Mouse (Mus musculus): Measurements from ENCODE around the gene Fnbp1. TPM values are rescaled to one million over a fixed set of nuclear protein-coding genes. Genes with fewer than 3 reads are reported as not detected.
A peak's percentile ranks its signal among the peaks of the same experiment; 100 is the strongest.
"Not testable (repeated sequence)": the region's sequence is repeated elsewhere in the genome, so short reads cannot be mapped to it uniquely, and the experiment has no call there.

The Fnbp1 gene
- 21.6 and 28.0 TPM in 2 replicates for polyA plus RNA-seq (2015; fragmentation: Nextera tagmentation; extraction: Ambion mirVana)

GRCm38 (mm10) chr2:31141867-31142454 is at the start of gene Fnbp1:
Gene Fnbp1, minus strand, starts transcription at chr2:31142008.
- under 1% methylated on average over 59 of the region's 59 CpGs for WGBS

GRCm38 (mm10) chr2:31189654-31190053 is 47.8 kb upstream of the Fnbp1 start:
- Histone ChIP-seq H3K4me1 (replicated peaks) (no peaks in the 10 kb centered on the region), H3K4me2 (no peak overlapping the region), H3K36me3 (peaks cover 83% of the 10 kb centered on the region), H3K4me3 (no peak overlapping the region), H3K27ac (replicated peaks) (no peak overlapping the region), H3K9ac (no peak overlapping the region), H3K9me3 (no peaks in the 10 kb centered on the region), H3K27me3 (no peaks in the 10 kb centered on the region)
- ATAC-seq (ENCODE audit: low read depth), result no peak
- 89% methylated on average over 3 of the region's 3 CpGs for whole genome bisulfite sequencing

More at GRCm38 (mm10) chr2:31141867-31142454, at the start of gene Fnbp1:
- peak; percentile 97 for ATAC-seq (ENCODE audit: low read depth)
- peaks cover 11% of the 10 kb centered on the region for H3K36me3 ChIP-seq
- peak within 1 kb of the TSS; percentile 91 for H3K27ac ChIP-seq (replicated peaks)
- peak within 1 kb of the TSS; percentile 86 for H3K4me2 ChIP-seq
- peak within 1 kb of the TSS; percentile 93 for H3K9ac ChIP-seq
- H3K27me3 ChIP-seq, result 0 out of 2 replicates have a peak, but pooled peaks cover 13% of the 10 kb centered on the region
- no peaks in the 10 kb centered on the region for H3K9me3 ChIP-seq
- peaks cover 22% of the 10 kb centered on the region for H3K4me1 ChIP-seq (replicated peaks)
- peak within 1 kb of the TSS; percentile 88 for H3K4me3 ChIP-seq

DNA sequence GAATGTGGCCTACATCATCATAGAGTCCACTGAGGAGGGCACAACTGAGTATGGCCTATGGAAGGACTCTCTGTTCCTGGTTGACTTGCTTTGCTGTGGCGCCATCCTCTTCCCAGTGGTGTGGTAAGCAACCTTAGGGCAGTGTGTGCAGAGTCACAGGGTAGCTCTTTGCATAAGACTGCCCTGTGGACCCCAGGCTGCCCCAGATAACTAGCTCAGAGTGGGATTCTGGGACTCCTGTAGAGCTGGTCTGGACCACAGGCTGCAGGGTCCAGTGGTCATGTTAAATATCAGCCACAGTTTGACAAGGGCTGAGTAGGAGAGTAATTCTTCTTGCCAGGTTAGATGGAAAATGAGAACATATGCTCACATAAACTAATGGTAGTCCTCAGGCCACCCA is 46.9 kb upstream of the Fnbp1 start:
- Histone ChIP-seq H3K27ac (replicated peaks) (no peak overlapping the region), H3K4me1 (replicated peaks) (no peaks in the 10 kb centered on the region), H3K4me2 (no peak overlapping the region), H3K9ac (no peak overlapping the region), H3K36me3 (peaks cover 91% of the 10 kb centered on the region), H3K9me3 (no peaks in the 10 kb centered on the region), H3K27me3 (no peaks in the 10 kb centered on the region), H3K4me3 (no peak overlapping the region)
- ATAC-seq (ENCODE audit: low read depth), result no peak
- WGBS, result 93% methylated on average over 1 of the region's 1 CpGs

- H3K9ac ChIP-seq, result no peak overlapping the region
- no peak overlapping the region for H3K4me2 ChIP-seq
- 87% methylated on average over 1 of the region's 1 CpGs for WGBS
- H3K27me3 ChIP-seq, result no peaks in the 10 kb centered on the region
- ATAC-seq (ENCODE audit: low read depth), result no peak
- no peaks in the 10 kb centered on the region for H3K9me3 ChIP-seq
- H3K36me3 ChIP-seq, result peaks cover 96% of the 10 kb centered on the region
- no peaks in the 10 kb centered on the region for H3K4me1 ChIP-seq (replicated peaks)
- no peak overlapping the region for H3K4me3 ChIP-seq
- no peak overlapping the region for H3K27ac ChIP-seq (replicated peaks)
Measured at GRCm38 (mm10) chr2:31183830-31184229, 42.0 kb upstream of the Fnbp1 start.

- peaks cover 97% of the 10 kb centered on the region for H3K36me3 ChIP-seq
- H3K4me3 ChIP-seq, result no peak overlapping the region
- H3K27ac ChIP-seq (replicated peaks), result no peak overlapping the region
- 93% methylated on average over 6 of the region's 6 CpGs for WGBS
- no peaks in the 10 kb centered on the region for H3K9me3 ChIP-seq
- H3K27me3 ChIP-seq, result no peaks in the 10 kb centered on the region
- no peak overlapping the region for H3K4me2 ChIP-seq
- H3K4me1 ChIP-seq (replicated peaks), result no peaks in the 10 kb centered on the region
- no peak for ATAC-seq (ENCODE audit: low read depth)
- H3K9ac ChIP-seq, result no peak overlapping the region
Measured at GRCm38 (mm10) chr2:31182786-31183330, 41.0 kb upstream of the Fnbp1 start.

GRCm38 (mm10) chr2:31180081-31180551 is 38.3 kb upstream of the Fnbp1 start:
- 42% methylated on average over 7 of the region's 7 CpGs for WGBS
- no peak for ATAC-seq (ENCODE audit: low read depth)
- H3K27ac ChIP-seq (replicated peaks), result no peak overlapping the region
- H3K4me1 ChIP-seq (replicated peaks), result no peaks in the 10 kb centered on the region
- H3K4me2 ChIP-seq, result no peak overlapping the region
- no peaks in the 10 kb centered on the region for H3K9me3 ChIP-seq
- H3K4me3 ChIP-seq, result no peak overlapping the region
- H3K36me3 ChIP-seq, result peaks cover 98% of the 10 kb centered on the region
- no peaks in the 10 kb centered on the region for H3K27me3 ChIP-seq
- H3K9ac ChIP-seq, result no peak overlapping the region

- WGBS, result 84% methylated on average over 7 of the region's 7 CpGs
- Histone ChIP-seq H3K27ac (replicated peaks) (no peak overlapping the region), H3K4me3 (no peak overlapping the region), H3K9ac (no peak overlapping the region), H3K9me3 (no peaks in the 10 kb centered on the region), H3K36me3 (peaks cover 98% of the 10 kb centered on the region), H3K4me2 (no peak overlapping the region), H3K4me1 (replicated peaks) (no peaks in the 10 kb centered on the region), H3K27me3 (no peaks in the 10 kb centered on the region)
- no peak for ATAC-seq (ENCODE audit: low read depth)
Measured at GRCm38 (mm10) chr2:31179471-31179870, 37.7 kb upstream of the Fnbp1 start.

GRCm38 (mm10) chr2:31178593-31178992 is 36.8 kb upstream of the Fnbp1 start:
- not testable (repeated sequence) for H3K9ac ChIP-seq; H3K27ac ChIP-seq (replicated peaks); ATAC-seq (ENCODE audit: low read depth); H3K4me1 ChIP-seq (replicated peaks); H3K9me3 ChIP-seq; H3K27me3 ChIP-seq; H3K4me2 ChIP-seq; H3K4me3 ChIP-seq
- WGBS, result 83% methylated on average over 6 of the region's 6 CpGs
- H3K36me3 ChIP-seq, result peaks cover 98% of the 10 kb centered on the region

DNA sequence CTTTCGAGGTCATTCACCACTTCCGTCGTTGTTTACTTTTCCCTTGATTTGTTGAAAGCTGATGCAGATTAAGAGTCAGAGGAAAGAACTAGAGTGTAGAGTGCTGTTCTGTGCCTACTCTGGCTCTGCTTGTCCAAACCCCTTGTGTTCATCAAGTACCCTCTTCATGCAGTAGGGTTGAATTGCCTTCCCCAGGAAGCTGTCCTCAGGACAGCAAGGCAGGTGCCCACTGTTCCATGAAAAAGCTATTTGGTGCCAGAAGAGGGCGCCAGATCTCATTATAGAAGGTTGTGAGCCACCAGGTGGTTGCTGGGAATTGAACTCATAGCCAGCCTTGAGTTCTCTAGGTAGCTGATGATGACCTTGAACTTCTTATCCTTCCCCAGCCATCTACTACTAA is 31.5 kb upstream of the Fnbp1 start:
- H3K9ac ChIP-seq, result no peak overlapping the region
- H3K4me3 ChIP-seq, result no peak overlapping the region
- H3K27me3 ChIP-seq, result no peaks in the 10 kb centered on the region
- peaks cover 99% of the 10 kb centered on the region for H3K36me3 ChIP-seq
- 84% methylated on average over 4 of the region's 4 CpGs for WGBS
- no peak overlapping the region for H3K27ac ChIP-seq (replicated peaks)
- H3K4me1 ChIP-seq (replicated peaks), result no peaks in the 10 kb centered on the region
- no peak overlapping the region for H3K4me2 ChIP-seq
- ATAC-seq (ENCODE audit: low read depth), result no peak
- H3K9me3 ChIP-seq, result no peaks in the 10 kb centered on the region

- no peaks in the 10 kb centered on the region for H3K4me1 ChIP-seq (replicated peaks)
- no peak overlapping the region for H3K4me2 ChIP-seq
- H3K9ac ChIP-seq, result no peak overlapping the region
- no peaks in the 10 kb centered on the region for H3K27me3 ChIP-seq
- WGBS, result 89% methylated on average over 5 of the region's 5 CpGs
- no peaks in the 10 kb centered on the region for H3K9me3 ChIP-seq
- H3K4me3 ChIP-seq, result no peak overlapping the region
- no peak for ATAC-seq (ENCODE audit: low read depth)
- 0 out of 2 replicates have a peak overlapping the region, but pooled peaks have one; percentile 19 for H3K27ac ChIP-seq (replicated peaks)
- peaks cover 99% of the 10 kb centered on the region for H3K36me3 ChIP-seq
Measured at GRCm38 (mm10) chr2:31172536-31172935, 30.7 kb upstream of the Fnbp1 start.

DNA sequence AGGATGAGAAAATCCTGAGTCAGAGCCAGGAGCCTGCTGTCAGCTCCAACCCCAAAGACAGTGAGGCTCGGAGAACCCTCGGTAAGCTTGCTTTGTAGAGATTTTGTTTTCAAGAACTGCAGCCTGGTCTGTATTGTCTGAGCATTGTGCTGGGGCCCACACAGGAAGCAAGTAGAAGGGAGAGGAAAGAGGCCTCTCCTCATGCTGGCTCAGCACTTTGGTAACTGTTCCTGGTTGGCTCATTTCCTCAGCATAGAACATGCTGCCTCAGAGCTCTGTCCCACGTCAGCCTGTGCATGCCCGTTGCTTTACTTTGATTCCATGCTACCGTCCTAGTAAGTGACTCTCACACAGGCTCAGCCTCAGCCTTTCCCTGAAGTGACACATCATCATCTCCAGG is 30.2 kb upstream of the Fnbp1 start:
- ATAC-seq (ENCODE audit: low read depth), result no peak
- no peak overlapping the region for H3K9ac ChIP-seq
- H3K9me3 ChIP-seq, result no peaks in the 10 kb centered on the region
- no peak overlapping the region for H3K4me3 ChIP-seq
- no peak overlapping the region for H3K4me2 ChIP-seq
- H3K36me3 ChIP-seq, result peaks cover 97% of the 10 kb centered on the region
- H3K27ac ChIP-seq (replicated peaks), result peak overlapping the region; percentile 19; the same call in 1 of the 2 replicates
- no peaks in the 10 kb centered on the region for H3K4me1 ChIP-seq (replicated peaks)
- WGBS, result 84% methylated on average over 5 of the region's 5 CpGs
- no peaks in the 10 kb centered on the region for H3K27me3 ChIP-seq

- Histone ChIP-seq H3K27ac (replicated peaks) (no peak overlapping the region), H3K9me3 (no peaks in the 10 kb centered on the region), H3K4me2 (no peak overlapping the region), H3K4me3 (no peak overlapping the region), H3K27me3 (no peaks in the 10 kb centered on the region), H3K9ac (no peak overlapping the region), H3K36me3 (peaks cover 79% of the 10 kb centered on the region), H3K4me1 (replicated peaks) (peaks cover 6% of the 10 kb centered on the region)
- no peak for ATAC-seq (ENCODE audit: low read depth)
- WGBS, result 86% methylated on average over 6 of the region's 6 CpGs
Measured at GRCm38 (mm10) chr2:31170164-31170563, 28.4 kb upstream of the Fnbp1 start.

- Histone ChIP-seq H3K4me1 (replicated peaks) (peaks cover 18% of the 10 kb centered on the region), H3K36me3 (peaks cover 68% of the 10 kb centered on the region), H3K4me3 (no peak overlapping the region), H3K9ac (no peak overlapping the region), H3K27ac (replicated peaks) (no peak overlapping the region), H3K4me2 (no peak overlapping the region), H3K27me3 (no peaks in the 10 kb centered on the region), H3K9me3 (no peaks in the 10 kb centered on the region)
- WGBS, result 91% methylated on average over 10 of the region's 10 CpGs
- no peak for ATAC-seq (ENCODE audit: low read depth)
Measured at GRCm38 (mm10) chr2:31169001-31169400, 27.2 kb upstream of the Fnbp1 start.

All from neural tube, embryonic 13.5 days (tissue).